Mouse (Mus musculus) heart, embryonic 10.5 days (tissue): Measurements from ENCODE around the gene Snrpe. TPM values are rescaled to one million over a fixed set of nuclear protein-coding genes. Genes with fewer than 3 reads are reported as not detected.

Experiments
- DNase-seq: peaks from one replicate; pipeline ENCODE4 v3.0.0-alpha.2; 2017; ENCODE audit warnings: low spot score
- H3K27ac ChIP-seq: fragments of 300-500 bp; sonication (generic); 2 replicates; pipeline ENCODE4 v1.5.1; 2016; ENCODE audit warnings: mild to moderate bottlenecking
- H3K27me3 ChIP-seq: fragments of 300-500 bp; sonication (generic); 2 replicates; pipeline ENCODE4 v1.6.1; 2016; ENCODE audit warnings: mild to moderate bottlenecking; ENCODE audit not compliant: poor library complexity, insufficient read depth, severe bottlenecking
- H3K36me3 ChIP-seq: fragments of 300-500 bp; sonication (generic); 2 replicates; pipeline ENCODE4 v1.6.1; 2016; ENCODE audit warnings: mild to moderate bottlenecking, moderate library complexity
- H3K4me1 ChIP-seq: fragments of 300-500 bp; sonication (generic); 2 replicates; pipeline ENCODE4 v1.6.1; 2016; ENCODE audit warnings: mild to moderate bottlenecking
- H3K4me3 ChIP-seq: fragments of 300-500 bp; sonication (generic); 2 replicates; pipeline ENCODE4 v1.5.1; 2016; ENCODE audit warnings: mild to moderate bottlenecking, moderate library complexity
- H3K9me3 ChIP-seq: fragments of 300-500 bp; sonication (generic); 2 replicates; pipeline ENCODE4 v1.6.1; 2016; ENCODE audit warnings: mild to moderate bottlenecking, moderate library complexity
- WGBS: fragments of 180-500 bp; shearing (Covaris S2); methylation state at CpG from one replicate; pipeline ENCODE4 v1.1.7; 2016; 5-methylcytosine and 5-hydroxymethylcytosine counted together
- polyA plus RNA-seq: library from polyadenylated mRNA; unstranded; fragments of >200 nt; fragmentation: Nextera tagmentation; extraction: Ambion mirVana; gene quantifications from 2 replicates; pipeline ENCODE4 v1.2.1, GENCODE M21; 2016

The Snrpe gene
- polyA plus RNA-seq, 1 experiment from 2014 or later = 623 TPM

DNA sequence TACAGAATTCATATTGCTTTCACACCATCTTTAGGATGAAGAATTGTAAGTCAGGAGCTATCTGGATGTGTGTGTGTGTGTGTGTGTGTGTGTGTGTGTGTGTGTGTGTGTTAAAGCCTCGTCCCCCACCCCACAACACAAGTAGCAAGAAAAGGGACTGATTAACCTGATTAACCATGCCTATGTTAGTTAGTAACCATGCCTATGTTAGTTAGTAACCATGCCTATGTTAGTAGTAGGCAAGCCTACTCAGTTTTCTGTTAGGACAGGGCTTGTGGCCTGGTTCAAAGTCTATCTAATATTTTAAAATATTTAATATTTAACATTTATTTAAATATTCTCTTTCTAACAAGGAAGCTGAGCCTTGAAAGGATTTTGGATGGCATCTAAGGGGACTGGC, 1.3 kb upstream of the Snrpe start:
- no peak for DNase-seq
- 78% methylated on average over 1 of the region's 1 CpGs for WGBS
- H3K4me3 ChIP-seq = no peak overlapping the region
- no peaks in the 10 kb centered on the region for H3K27me3 ChIP-seq
- no peak overlapping the region for H3K27ac ChIP-seq
- H3K4me1 ChIP-seq = no peaks in the 10 kb centered on the region
- peaks cover 39% of the 10 kb centered on the region for H3K36me3 ChIP-seq
- no peaks in the 10 kb centered on the region for H3K9me3 ChIP-seq

DNA sequence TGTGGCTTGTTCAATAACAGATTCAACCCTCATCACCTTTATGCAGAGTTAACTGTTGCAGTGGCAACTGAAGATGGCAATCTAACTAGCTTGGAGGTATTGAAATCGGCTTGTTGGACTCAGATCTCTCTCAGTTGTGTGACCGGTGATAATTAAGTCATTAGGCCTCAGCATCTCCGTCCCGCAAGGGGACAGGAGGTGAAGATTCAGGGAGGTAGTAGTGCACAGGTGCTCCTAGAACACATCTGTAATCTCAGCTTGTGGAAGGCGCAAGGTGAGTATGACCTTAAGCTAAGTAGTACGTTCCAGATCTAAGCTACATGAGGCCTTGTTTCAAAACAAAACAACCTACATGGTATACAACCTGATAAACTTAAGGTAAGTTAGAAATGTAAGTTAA, 510 bp upstream of the Snrpe start:
- Histone ChIP-seq H3K4me3 (peak overlapping the region; percentile 90), H3K4me1 (no peaks in the 10 kb centered on the region), H3K27ac (peak overlapping the region; percentile 95; the same call in 1 of the 2 replicates), H3K9me3 (no peaks in the 10 kb centered on the region), H3K36me3 (peaks cover 44% of the 10 kb centered on the region), H3K27me3 (no peaks in the 10 kb centered on the region)
- WGBS = 54% methylated on average over 6 of the region's 6 CpGs
- DNase-seq = no peak

DNA sequence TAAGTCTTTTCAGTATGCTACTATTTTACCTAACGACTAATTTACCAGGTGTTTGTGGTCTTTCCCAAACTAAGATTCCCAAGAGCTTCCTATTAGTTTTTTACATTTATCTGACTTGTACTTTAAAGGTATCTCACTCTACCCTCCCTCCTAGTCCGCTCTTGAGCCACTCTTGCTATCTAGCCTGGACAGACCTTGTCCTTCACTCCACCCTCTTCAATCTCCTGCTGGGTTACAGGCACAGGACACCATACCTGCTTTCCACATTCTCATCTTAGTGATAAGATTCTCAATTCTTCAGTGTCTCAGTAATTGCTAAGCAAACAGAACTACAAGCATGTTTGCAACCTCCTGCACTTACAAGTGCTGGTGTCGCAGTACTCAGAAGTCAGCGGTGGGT, 6.9 kb downstream of the Snrpe start:
- Histone ChIP-seq H3K9me3 (no peaks in the 10 kb centered on the region), H3K27me3 (no peaks in the 10 kb centered on the region), H3K4me3 (no peak overlapping the region), H3K36me3 (peaks cover 70% of the 10 kb centered on the region), H3K4me1 (no peaks in the 10 kb centered on the region), H3K27ac (no peak overlapping the region)
- DNase-seq = no peak
- WGBS = 87% methylated on average over 4 of the region's 4 CpGs

DNA sequence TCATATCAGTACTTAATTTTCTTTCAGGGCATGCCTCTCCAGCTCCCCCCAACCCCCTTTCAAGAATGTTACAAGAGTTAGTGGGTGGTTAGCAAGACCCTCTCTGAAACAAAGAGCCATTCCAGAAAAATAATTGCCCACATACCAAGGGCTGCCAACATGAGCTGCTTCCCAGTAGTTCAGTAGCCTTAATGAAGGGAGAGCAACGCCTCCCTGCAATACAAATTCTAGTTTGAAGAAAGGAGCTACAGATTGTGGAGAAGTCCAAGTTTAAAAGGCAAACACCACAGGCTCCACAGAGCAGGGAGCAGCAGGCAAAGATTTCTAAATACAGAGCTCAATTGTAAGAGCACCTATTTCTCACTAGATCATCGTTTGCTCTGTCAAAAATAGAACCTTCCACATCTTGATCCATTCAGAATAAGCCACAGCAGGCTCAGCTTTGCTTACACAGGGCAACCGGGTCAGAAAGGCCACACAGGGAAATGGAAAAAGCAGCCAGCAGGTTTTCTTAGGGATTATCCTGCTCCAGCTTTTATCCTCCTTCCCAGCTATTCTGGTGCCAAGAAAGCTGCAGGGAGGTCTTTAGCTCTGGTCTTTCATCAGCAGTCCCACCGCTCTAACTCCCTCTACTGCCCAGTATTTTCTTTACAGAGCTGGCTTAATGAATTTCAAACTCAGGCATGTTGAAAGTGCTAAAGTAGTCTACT, 13.6 kb downstream of the Snrpe start:
- Histone ChIP-seq H3K4me3 (no peak overlapping the region), H3K9me3 (no peaks in the 10 kb centered on the region), H3K36me3 (peaks cover 4% of the 10 kb centered on the region; the same call in 1 of the 2 replicates), H3K27ac (no peak overlapping the region), H3K4me1 (no peaks in the 10 kb centered on the region; the same call in 1 of the 2 replicates), H3K27me3 (no peaks in the 10 kb centered on the region)
- WGBS = 22% methylated on average over 4 of the region's 4 CpGs
- DNase-seq = no peak

DNA sequence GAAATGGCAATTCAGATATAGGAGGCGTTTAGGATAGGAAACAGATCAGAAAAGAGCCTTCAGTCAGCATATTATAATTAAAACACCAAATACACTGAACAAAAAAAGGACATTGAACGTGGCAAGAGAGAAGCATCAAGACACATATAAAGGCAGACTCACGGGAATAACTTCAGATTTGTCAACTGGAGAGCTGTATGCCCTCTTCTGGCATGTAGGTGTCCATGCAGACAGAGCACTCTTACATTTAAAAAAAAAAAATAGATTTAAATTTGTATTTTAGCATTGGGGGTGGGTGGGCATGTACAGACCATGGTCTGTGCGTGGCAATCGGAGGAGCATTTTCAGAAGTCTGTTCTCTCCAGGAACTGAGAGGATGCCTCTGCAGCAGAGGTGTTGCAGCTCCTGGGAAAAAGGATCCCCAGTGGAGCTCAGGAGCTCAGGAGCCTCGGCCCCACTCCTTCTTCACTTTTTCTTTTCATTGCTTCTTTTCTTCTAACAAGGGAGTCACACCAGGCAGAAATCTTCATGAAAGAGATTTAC, 24.0 kb downstream of the Snrpe start:
- Histone ChIP-seq H3K27ac (no peak overlapping the region), H3K9me3 (no peaks in the 10 kb centered on the region), H3K4me1 (no peaks in the 10 kb centered on the region), H3K36me3 (no peaks in the 10 kb centered on the region), H3K4me3 (no peak overlapping the region), H3K27me3 (no peaks in the 10 kb centered on the region)
- no peak for DNase-seq
- WGBS = 70% methylated on average over 6 of the region's 6 CpGs

DNA sequence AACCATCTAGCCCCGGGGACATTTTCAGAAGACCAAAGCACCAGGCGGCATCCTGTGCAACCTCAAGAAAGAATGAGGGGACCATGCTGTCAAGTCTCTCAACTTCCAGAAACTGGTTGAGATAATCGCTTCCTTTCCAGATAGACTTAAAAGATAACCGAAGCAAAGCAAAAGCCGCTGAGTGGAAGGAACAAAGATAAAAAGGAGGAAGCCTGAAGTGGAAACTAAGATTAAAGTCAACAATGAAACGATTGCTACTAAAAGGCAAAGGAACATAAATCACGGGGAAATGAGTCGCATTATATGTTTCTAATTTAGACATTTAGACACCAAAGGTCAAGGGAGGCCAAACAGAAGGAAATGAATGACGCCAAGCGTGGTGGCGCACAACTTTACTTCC, 38.8 kb downstream of the Snrpe start:
- WGBS = 60% methylated on average over 11 of the region's 11 CpGs
- Histone ChIP-seq H3K27me3 (no peaks in the 10 kb centered on the region), H3K9me3 (peaks cover 1% of the 10 kb centered on the region; the same call in 1 of the 2 replicates), H3K4me3 (no peak overlapping the region), H3K36me3 (no peaks in the 10 kb centered on the region), H3K27ac (no peak overlapping the region), H3K4me1 (no peaks in the 10 kb centered on the region)
- no peak for DNase-seq

Other genes with a start within 250 kb of the Snrpe start
- 1.5 and 2.1 TPM in 2 replicates for gene Etnk2, start 246.7 kb downstream of the Snrpe start, polyA plus RNA-seq
- gene Sox13, start 185.9 kb downstream of the Snrpe start, polyA plus RNA-seq = 4.2 and 8.5 TPM in 2 replicates
- not detected in 2 replicates for gene Zbed6, start 50.6 kb upstream of the Snrpe start, polyA plus RNA-seq
- 4.5 TPM in 2 replicates for gene Gm38394, start 51.0 kb upstream of the Snrpe start, polyA plus RNA-seq
- 0.26 and 0.53 TPM in 2 replicates for gene Lax1, start 79.8 kb upstream of the Snrpe start, polyA plus RNA-seq
- 15.2 and 26.4 TPM in 2 replicates for gene Atp2b4, start 190.8 kb upstream of the Snrpe start, polyA plus RNA-seq